Mouse (Mus musculus): ENCODE results near the gene Amotl1.

- TF ChIP-seq POLR2A (IDR thresholded peaks at IDR 0.05; ENCODE audit: low read depth, low read length) (no peak), CTCF (conservative IDR thresholded peaks at IDR 0.05; ENCODE audit: insufficient read depth, insufficient read length, low read depth, low read length) (no peak)
These were observed 3.0 kb upstream of the Amotl1 start for GRCm38 (mm10) chr9:14647849-14648248.

Measured in kidney, adult 2 months (tissue).